Mouse (Mus musculus) testis, postnatal 10 days (tissue): ENCODE results near the gene Trem3.
A peak's percentile ranks its signal among the peaks of the same experiment; 100 is the strongest.

ENCODE experiments used
- DNase-seq: peaks from one replicate; pipeline ENCODE4 v3.0.0; 2021; ENCODE audit warnings: low spot score

Gene Trem3

DNA sequence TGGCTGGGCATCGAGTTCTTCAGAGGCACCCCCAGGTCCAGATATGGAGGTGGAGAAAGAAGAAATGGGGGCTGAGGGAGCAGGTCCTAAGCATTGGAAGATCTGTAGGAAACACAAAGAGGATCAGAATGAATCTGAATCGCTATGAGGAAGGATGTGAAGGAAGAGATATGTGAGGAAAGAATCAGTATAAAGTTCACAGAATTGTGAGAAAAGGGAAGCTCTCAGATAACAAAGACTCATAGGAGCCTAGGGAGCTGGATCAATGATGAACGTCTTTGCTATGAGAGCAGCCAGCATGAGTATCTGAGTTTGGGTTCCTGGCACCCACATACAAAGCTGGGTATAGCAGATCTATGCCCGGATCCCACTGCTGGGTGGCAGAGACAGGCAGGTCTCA, 22.3 kb downstream of the Trem3 start:
- DNase-seq: no peak

DNA sequence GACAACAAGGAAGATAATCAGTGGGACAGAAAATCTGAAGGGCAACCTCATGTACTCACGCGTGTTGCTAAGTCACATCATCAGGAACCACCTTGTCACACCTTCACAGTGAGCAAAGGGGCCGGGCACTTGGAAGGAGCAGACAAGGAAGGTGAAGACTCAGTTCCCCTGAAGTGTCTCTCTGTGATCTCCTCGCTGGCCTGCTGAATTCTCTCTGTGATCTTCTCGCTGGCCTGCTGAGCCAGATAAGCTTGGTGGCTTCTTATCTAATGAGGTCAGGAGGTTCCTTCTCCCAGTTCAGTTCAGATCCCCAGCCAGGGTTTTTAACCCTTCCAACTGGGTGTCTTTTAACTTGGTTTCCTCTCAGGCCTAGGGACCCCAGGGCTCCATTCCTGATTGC, 24.6 kb downstream of the Trem3 start:
- no peak for DNase-seq

GRCm38 (mm10) chr17:48272598-48272997, 25.0 kb downstream of the Trem3 start:
- DNase-seq: no peak

DNA sequence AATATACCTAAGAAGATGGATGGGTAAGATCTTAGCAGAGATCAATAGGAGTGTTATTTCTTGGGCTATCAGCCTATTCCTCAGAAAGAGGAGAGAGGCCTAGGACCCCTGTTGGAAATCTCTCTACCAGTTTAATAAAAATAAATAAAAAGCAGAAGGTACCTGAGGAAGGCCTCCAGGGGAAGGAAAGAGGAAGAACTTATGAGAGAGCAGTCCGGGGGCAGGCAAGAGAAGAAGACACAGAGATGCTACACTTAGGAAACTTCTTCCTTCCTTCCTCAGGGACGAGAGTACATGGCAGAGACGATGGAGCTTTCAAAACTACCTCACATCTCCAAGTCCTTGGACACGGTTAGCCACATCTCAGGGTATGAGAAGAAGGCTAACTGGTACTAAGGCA, 26.5 kb downstream of the Trem3 start:
- no peak for DNase-seq

DNA sequence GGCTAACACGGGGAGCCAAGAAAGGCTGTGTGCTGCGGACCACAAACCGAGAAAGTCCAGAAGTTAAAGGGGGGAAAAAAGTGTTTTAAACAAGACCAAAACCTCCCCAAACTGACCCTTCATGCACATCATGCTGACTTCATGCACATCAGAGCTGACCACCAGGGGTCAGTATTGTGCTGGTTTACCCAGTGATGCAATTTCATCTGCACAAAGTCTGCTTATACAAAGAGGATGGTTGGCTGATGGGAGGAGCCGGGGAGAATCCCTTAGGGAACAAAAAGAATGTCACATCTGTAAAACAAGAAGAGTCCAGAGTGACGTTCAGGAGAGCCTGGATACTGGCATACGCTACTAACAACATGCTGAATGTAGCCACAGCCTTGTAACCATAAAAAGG, 27.3 kb downstream of the Trem3 start:
- DNase-seq: peak; percentile 86

DNA sequence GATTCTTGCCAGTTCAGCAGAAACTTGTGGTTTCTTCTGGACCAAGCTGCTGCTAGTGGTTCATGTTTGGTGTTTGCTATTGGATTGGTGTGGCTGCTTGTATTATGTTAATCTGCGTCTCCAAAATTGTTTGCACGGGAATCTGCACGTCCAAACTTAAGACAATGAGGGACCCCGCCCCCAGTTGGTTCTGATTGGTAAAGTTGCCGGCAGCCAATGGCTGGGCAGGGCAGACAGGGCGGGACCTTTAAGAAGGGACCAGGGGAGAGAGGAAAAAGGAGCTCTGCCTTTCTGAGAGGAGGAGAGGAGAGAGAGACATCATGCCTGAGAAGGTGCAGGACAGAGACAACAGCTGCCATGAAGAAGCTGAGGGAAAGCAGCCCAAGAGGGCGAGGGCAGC, 28.2 kb downstream of the Trem3 start:
- no peak for DNase-seq

GRCm38 (mm10) chr17:48278381-48278780, 30.8 kb downstream of the Trem3 start:
- DNase-seq: no peak

DNA sequence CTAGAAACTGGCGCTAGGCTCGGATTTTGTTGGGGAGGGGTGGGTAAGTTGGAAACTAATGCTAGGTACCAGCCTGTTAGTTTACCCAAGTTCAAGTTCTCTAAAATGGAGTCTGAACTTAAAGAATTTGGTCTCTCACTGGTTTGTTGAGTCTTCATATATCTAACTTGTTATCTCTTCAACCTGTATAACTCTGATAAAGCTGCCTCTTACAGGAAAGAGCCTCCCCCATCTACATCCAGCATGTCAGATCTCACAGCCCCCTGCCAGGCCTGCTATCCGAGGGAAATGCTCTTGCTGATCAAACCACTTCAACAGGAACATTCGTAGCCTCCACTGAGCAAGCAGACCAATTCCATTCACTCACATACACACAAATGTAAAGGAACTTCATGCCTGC, 31.4 kb downstream of the Trem3 start:
- DNase-seq: no peak

- no peak for DNase-seq
Measured at GRCm38 (mm10) chr17:48280943-48281738, 33.6 kb downstream of the Trem3 start.

- DNase-seq: no peak
Measured at GRCm38 (mm10) chr17:48281739-48282085, 34.1 kb downstream of the Trem3 start.

- DNase-seq: no peak
Measured at GRCm38 (mm10) chr17:48286765-48287164, 39.2 kb downstream of the Trem3 start.

DNA sequence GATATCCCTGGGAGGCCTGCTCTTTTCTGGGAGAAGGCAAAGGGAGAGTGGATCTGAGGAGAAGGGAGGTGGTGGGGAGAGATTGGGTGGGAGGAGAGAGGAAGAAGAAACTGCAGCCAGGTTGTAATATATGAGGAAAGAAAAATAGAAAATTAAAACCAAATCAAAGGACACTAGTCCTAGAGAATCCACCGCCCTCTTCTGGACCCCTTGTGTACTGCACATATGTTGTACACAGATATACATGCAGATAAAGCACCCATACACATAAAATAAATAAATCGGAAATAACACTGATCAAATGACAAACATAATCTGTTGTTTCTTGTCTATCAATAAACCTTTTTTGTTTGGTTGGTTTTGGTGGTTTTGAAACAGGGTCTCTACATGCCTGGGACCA, 39.7 kb downstream of the Trem3 start:
- DNase-seq: no peak

DNA sequence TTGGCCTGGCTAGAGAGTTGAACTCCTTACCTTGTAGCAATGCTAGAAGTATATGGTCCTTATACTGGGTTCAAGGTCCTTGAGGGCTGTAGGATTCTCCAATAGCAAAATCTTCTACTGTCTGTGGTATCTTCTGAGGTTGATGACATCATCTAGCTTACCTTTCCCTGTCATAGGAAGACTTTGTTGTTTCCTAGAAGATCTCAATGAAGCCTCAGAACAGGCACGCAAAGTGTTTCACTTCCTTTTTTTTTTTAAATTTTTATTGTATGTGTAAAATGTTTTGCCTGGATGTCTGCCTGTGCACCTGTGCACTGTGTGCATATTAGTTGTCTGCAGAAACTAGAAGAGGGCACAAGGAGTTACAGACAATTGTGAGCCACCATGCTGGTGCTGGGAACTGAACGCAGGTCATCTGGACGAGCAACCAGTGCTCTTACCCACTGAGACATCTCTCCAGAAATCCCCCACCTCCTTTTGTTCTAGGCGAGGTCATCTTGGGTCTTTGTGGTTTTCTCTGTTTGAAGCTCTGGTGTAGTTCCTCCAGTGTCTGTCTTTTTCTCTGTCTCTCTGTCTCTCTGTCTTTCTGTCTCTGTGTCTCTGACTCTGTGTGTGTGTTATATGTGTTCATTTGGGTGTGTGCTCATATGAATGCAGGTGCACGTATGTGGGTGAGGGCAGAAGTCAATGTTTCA, 46.1 kb downstream of the Trem3 start:
- no peak for DNase-seq

- DNase-seq: no peak
Measured at GRCm38 (mm10) chr17:48299203-48299602, 51.6 kb downstream of the Trem3 start, which contains the start of gene Treml2. Gene Treml2 (plus strand): TSS chr17:48299498.

- DNase-seq: no peak
Measured at GRCm38 (mm10) chr17:48299756-48300155, 52.2 kb downstream of the Trem3 start.

- DNase-seq: no peak
Measured at GRCm38 (mm10) chr17:48300199-48300598, 52.6 kb downstream of the Trem3 start.

GRCm38 (mm10) chr17:48300861-48301260, 53.3 kb downstream of the Trem3 start:
- no peak for DNase-seq

GRCm38 (mm10) chr17:48301792-48302191, 54.2 kb downstream of the Trem3 start:
- DNase-seq: no peak
